Mouse (Mus musculus) retina, adult 2 months (tissue): ENCODE data around the gene Cdipt.

Source experiments
- DNase-seq: peaks from one replicate; pipeline ENCODE4 v3.0.0-alpha.2; 2012; ENCODE audit warnings: low read depth, low spot score

Cdipt gene

DNA sequence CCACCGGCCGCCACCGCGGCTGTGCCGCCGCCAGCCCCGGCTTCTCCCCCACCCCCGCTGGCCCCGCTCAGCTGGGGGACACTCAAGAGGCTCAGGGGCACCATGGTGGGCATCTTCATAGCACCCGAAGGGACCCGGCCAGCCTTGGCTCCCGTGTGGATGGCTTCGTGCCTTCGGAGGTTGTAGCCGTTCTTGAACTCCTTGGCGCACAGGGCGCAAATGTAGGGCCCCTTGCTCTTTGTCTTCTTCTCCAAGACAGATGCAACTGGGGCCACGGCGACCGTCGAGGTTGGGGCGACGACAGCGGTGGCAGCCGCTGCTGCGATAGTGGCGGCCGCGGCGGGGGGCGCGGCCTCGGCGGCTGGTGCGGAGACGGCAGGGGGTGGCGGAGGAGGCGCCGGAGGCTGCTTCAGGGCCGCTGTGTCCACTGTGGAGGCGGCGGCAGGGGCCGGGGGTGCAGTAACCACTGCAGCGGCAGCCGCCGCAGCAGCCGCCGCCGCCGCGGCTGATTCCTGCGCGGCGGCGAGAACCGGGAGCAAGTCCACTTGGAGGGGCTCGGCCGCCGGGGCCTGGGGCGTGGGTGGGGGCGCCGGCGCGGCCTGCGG lies 49.9 kb downstream of the Cdipt start:
- DNase-seq, result no peak

DNA sequence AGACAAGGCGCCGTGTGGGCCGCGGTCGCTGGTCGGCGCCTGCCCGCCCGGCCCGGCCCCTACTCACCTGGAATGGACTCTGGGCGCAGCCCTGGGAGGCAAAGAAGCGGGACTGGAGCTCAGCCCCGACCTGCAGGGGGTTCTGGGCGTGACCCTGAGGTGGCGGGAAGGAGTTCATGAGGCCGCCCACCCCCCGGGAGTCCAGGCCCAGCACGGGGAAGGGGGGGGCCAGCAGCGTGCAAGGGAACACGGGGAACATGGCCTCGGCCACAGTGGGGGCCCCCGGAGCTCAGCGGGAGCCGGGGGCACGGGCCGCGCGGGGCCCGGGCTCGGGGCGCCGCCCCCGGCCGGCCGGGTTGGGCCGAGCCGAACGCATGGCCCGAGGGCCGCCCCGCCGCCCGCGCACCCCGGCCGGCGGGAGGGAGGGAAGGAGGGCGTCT lies 50.5 kb downstream of the Cdipt start:
- no peak for DNase-seq

DNA sequence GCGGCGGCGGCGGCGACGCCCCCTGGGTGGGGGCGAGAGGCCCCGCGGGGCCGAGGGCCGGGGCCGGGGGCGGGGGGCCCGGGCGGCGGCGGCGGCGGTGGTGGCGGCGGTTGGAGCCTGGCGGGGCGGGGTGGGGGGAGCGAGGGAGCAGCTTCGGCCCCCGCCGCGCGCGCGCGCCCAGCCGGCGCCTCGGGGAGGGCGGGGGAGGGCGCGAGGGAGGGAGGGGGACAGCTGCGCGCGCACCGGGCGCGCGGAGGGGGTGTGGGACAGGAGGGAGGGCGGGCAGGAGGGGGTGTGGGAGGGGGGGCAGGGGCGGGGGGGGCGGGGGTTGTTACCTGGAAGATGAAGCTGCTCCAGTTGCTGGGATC lies 50.9 kb downstream of the Cdipt start:
- no peak for DNase-seq

GRCm38 (mm10) chr7:127026984-127027726 lies 51.4 kb downstream of the Cdipt start, which contains the start of gene Maz:
Gene Maz, minus strand, starts transcription at chr7:127027037.
- peak; percentile 99 for DNase-seq

- no peak for DNase-seq
Observed at GRCm38 (mm10) chr7:127027885-127028284, 52.2 kb downstream of the Cdipt start.
